8 mouse cellular contexts compared by ENCODE assay signal in genomic region chr11:48775483-48775882, GRCm38 (mm10). TPM values are rescaled to one million over a fixed set of nuclear protein-coding genes. Genes with fewer than 3 reads are reported as not detected.
DNase-seq lines count a peak whose midpoint lies in the region; ATAC-seq lines count a peak whose summit lies in the region.

No protein-coding gene starts in this region.

- no peak overlapping the region for H3K4me3 ChIP-seq in kidney, embryonic 15.5 days (replicated peaks)

- H3K27me3 ChIP-seq in kidney, embryonic 15.5 days = no peaks in the 10 kb centered on the region

- WGBS in kidney, embryonic 15.5 days = 4% methylated on average over 7 of the region's 7 CpGs

- no peaks in the 10 kb centered on the region for H3K9me3 ChIP-seq in kidney, embryonic 15.5 days (replicated peaks)

- no peak overlapping the region for H3K27ac ChIP-seq in kidney, embryonic 15.5 days

- H3K4me1 ChIP-seq in kidney, embryonic 15.5 days = no peaks in the 10 kb centered on the region

- no peak overlapping the region for H3K9ac ChIP-seq in kidney, embryonic 15.5 days

- H3K36me3 ChIP-seq in kidney, embryonic 15.5 days = no peaks in the 10 kb centered on the region

- DNase-seq in testis, postnatal 10 days (ENCODE audit: low spot score) = peak; percentile 67
- no peak for DNase-seq in testis, postnatal 14 days (ENCODE audit: low spot score)
- peak; percentile 66 for DNase-seq in brain, embryonic 18.5 days (ENCODE audit: low read depth, low spot score)
- DNase-seq in frontal cortex, postnatal 14 days (ENCODE audit: low spot score in 2 of 2) = peak; percentile 45 to 71
- DNase-seq in lung, postnatal 10 days = peak; percentile 80
- peak; percentile 66 for DNase-seq in right cerebral cortex, postnatal 25 days
- no peak for DNase-seq in ovary, postnatal 36 days (ENCODE audit: low spot score)

- ATAC-seq in kidney, embryonic 15.5 days (replicated peaks; ENCODE audit: low FRiP score) = no peak

- peak overlapping the region; percentile 28; the same call in 1 of the 2 replicates for H3K4me2 ChIP-seq in kidney, embryonic 15.5 days

RNA-seq across cellular contexts. Expression of gene Rack1, which starts 24.6 kb away (rescaled TPM):
- 775 and 792 TPM in 2 replicates for polyA plus RNA-seq in kidney, embryonic 15.5 days (2015; fragmentation: Nextera tagmentation; extraction: Ambion mirVana)

RNA-seq across cellular contexts. Expression of gene Trim41, which starts 41.7 kb away (rescaled TPM):
- polyA plus RNA-seq in kidney, embryonic 15.5 days (2015; fragmentation: Nextera tagmentation; extraction: Ambion mirVana) = 6.6 and 7.0 TPM in 2 replicates

RNA-seq across cellular contexts. Expression of gene Trim7, which starts 50.5 kb away (rescaled TPM):
- 3.7 and 4.0 TPM in 2 replicates for polyA plus RNA-seq in kidney, embryonic 15.5 days (2015; fragmentation: Nextera tagmentation; extraction: Ambion mirVana)

RNA-seq across cellular contexts. Expression of gene Gm12184, which starts 51.0 kb away (rescaled TPM):
- 1.6 and 2.9 TPM in 2 replicates for polyA plus RNA-seq in kidney, embryonic 15.5 days (2015; fragmentation: Nextera tagmentation; extraction: Ambion mirVana)

Comparison
In these comparisons a context has a peak if more than half of its experiments do, and no peak if none do; other contexts are left out.
1. DNase-seq: peak in testis, postnatal 10 days (single experiment), brain, embryonic 18.5 days (single experiment), frontal cortex, postnatal 14 days (2 of 2), lung, postnatal 10 days (single experiment) and right cerebral cortex, postnatal 25 days (single experiment); none in testis, postnatal 14 days (single experiment) and ovary, postnatal 36 days (single experiment).